ENCODE assay signal across 10 mouse cellular contexts in the genomic region with DNA sequence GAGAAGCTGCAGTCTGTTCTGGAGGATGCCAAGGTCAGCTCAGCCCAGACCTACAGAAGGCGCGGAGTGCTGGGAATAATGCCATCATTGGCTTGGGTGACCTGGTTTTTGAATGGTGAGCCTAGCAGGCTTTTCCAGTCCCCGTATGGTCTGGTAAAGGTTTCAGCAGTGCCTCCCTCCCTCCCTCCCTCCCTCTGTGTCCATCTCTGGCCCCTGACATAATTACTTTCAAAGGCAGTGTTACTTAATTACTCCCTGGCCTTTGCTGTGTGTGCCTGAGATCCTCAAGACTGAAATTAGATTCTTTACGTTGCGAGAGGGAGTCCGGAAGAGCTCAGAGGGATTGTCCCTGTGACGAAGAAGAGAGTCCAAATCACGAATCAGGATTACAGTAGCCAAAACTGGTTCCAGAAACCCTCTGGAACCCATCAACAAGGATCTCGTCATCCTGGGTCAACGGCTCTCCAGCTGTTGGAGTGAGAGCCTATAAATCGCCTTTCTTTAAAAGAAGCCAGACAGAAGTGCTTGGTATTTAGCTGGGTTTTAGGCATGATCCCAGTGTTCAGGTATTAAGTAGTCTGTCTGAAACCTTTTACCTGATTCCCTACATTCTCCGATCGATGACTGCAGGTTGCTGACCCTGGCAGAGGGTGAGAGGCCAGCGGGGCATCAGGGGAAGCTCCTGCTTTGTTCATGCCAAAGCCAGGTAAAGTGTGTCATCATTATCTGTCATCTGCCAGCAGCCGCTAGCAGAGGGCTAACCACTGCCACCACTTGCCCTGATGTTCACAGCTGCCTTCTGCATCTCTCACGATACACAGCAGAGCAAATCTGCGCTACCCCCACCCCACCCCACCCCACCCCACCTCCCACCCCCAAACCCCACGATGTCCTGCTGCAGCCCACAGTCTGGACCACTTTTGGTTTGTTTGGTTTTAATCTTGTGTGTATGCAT.
DNase-seq lines count a peak whose midpoint lies in the region; ATAC-seq and TF ChIP-seq lines count a peak whose summit lies in the region.
"Had no signal": no experiment of that assay in that cellular context is flagged by ENCODE, and none has a peak within 500 bp of the region (broad histone marks: within the 10 kb centered on the region; RNA-seq: fewer than 3 reads in every experiment).

No protein-coding gene starts in this region.

- peaks cover 14% of the 10 kb centered on the region for H3K36me3 ChIP-seq in limb, embryonic 14.5 days (ENCODE audit: control insufficient read depth, insufficient read depth, low read length)

- no peak for TF ChIP-seq CTCF in left cerebral cortex, adult 2 months (IDR thresholded peaks at IDR 0.05)

- H3K4me1 ChIP-seq in limb, embryonic 14.5 days (ENCODE audit: control insufficient read depth, insufficient read depth, low read length), result 0 out of 2 replicates have a peak, but pooled peaks cover 2% of the 10 kb centered on the region

- intact Hi-C loops in left cerebral cortex, postnatal 4 days (cut with DNase I), result no loop called here
- intact Hi-C loops in left cerebral cortex, adult 2 months (cut with DNase I), result no loop called here

- no peak for TF ChIP-seq POLR2A in limb, embryonic 14.5 days (IDR thresholded peaks at IDR 0.05; ENCODE audit: borderline replicate concordance, extremely low read depth, insufficient read depth, insufficient read length)

- H3K9ac ChIP-seq in limb, embryonic 14.5 days (ENCODE audit: low read depth, low read length, severe bottlenecking), result no peak overlapping the region
- H3K9ac ChIP-seq: liver, embryonic 14.5 days had no signal

- no peak overlapping the region for H3K4me3 ChIP-seq in left cerebral cortex, adult 2 months
- H3K4me3 ChIP-seq in limb, embryonic 14.5 days (replicated peaks; ENCODE audit: low read length), result no peak overlapping the region

- no peak overlapping the region for H3K4me2 ChIP-seq in limb, embryonic 14.5 days (replicated peaks; ENCODE audit: low read depth, low read length, severe bottlenecking)

- ATAC-seq in limb, embryonic 14.5 days (ENCODE audit: low FRiP score, low read depth), result no peak
- ATAC-seq: midbrain, embryonic 16.5 days had no signal

- H3K27ac ChIP-seq in left cerebral cortex, adult 2 months, result no peak overlapping the region
- no peak overlapping the region for H3K27ac ChIP-seq in limb, embryonic 14.5 days (replicated peaks; ENCODE audit: low read depth, low read length)
- H3K27ac ChIP-seq: liver, embryonic 14.5 days had no signal

- WGBS in limb, embryonic 14.5 days, result 42% methylated on average over 18 of the region's 18 CpGs

- H3K9me3 ChIP-seq in limb, embryonic 14.5 days (ENCODE audit: control insufficient read depth, low read length), result no peaks in the 10 kb centered on the region

- DNase-seq in gastrocnemius, adult 18-20 months (ENCODE audit: low spot score), result peak; percentile 27
- no peak for DNase-seq in gastrocnemius, postnatal 10 days
- DNase-seq in left cerebral cortex, postnatal 4 days, result peak; percentile 63
- no peak for DNase-seq in left cerebral cortex, adult 2 months (ENCODE audit: extremely low spot score in 1 of 2, low spot score in 2 of 2)
- peak; percentile 83 to 87 for DNase-seq in cerebellum, postnatal 14 days
- DNase-seq in limb, embryonic 14.5 days (ENCODE audit: low spot score), result peak; percentile 42
- DNase-seq in right cerebral cortex, postnatal 25 days, result no peak
- DNase-seq in ovary, postnatal 10 days (ENCODE audit: low spot score), result no peak

- no peaks in the 10 kb centered on the region for H3K27me3 ChIP-seq in limb, embryonic 14.5 days (ENCODE audit: control insufficient read depth, insufficient read depth, low read length)

Comparison
In these comparisons a context has a peak if more than half of its experiments do, and no peak if none do; other contexts are left out.
1. DNase-seq: peak in gastrocnemius, adult 18-20 months (single experiment), left cerebral cortex, postnatal 4 days (single experiment), cerebellum, postnatal 14 days (2 of 2) and limb, embryonic 14.5 days (single experiment); none in gastrocnemius, postnatal 10 days (single experiment), left cerebral cortex, adult 2 months (0 of 2), right cerebral cortex, postnatal 25 days (single experiment) and ovary, postnatal 10 days (single experiment).